Mouse (Mus musculus) CH12.LX (cell line): Measurements from ENCODE around the gene Gpr157. TPM values are rescaled to one million over a fixed set of nuclear protein-coding genes. Genes with fewer than 3 reads are reported as not detected.

ENCODE experiments used
- DNase-seq: peaks from one replicate; pipeline ENCODE4 v3.0.0-alpha.2; 2013; ENCODE audit errors: extremely low read depth
- H3K27ac ChIP-seq: 2 replicates; pipeline ENCODE4 v1.5.1; 2012; ENCODE audit warnings: low read depth, mild to moderate bottlenecking, control low read depth, moderate library complexity; ENCODE audit not compliant: insufficient read depth
- H3K27me3 ChIP-seq: replicated peaks from 2 replicates; pipeline ENCODE3; 2012; ENCODE audit warnings: inconsistent platforms
- H3K36me3 ChIP-seq, 2 experiments: replicated peaks in 1 of 2; 2 replicates each; pipeline versions ENCODE3 to v1.6.1; 2012; ENCODE audit warnings: inconsistent platforms in 1 of 2, low read length in 1 of 2, mild to moderate bottlenecking in 1 of 2, mixed read lengths in 1 of 2, moderate library complexity in 1 of 2; ENCODE audit not compliant: control insufficient read depth in 1 of 2, insufficient read depth in 1 of 2
- H3K4me1 ChIP-seq, 2 experiments: 2 replicates each; pipeline ENCODE4 v1.6.1; 2012; ENCODE audit warnings: inconsistent platforms in 1 of 2, moderate library complexity in 1 of 2; ENCODE audit not compliant: insufficient read depth in 2 of 2, control insufficient read depth in 1 of 2
- H3K4me2 ChIP-seq: 2 replicates; pipeline ENCODE4 v1.6.1; 2012; ENCODE audit warnings: low read depth, mild to moderate bottlenecking, control low read depth; ENCODE audit not compliant: poor library complexity, insufficient read depth, severe bottlenecking
- H3K4me3 ChIP-seq, 3 experiments: fragments of 150-350 bp in 1 of 3; sonication (generic) in 1 of 3; replicated peaks in 1 of 3; 2 replicates each; pipeline versions ENCODE3 to v1.5.1; 2011 to 2012; ENCODE audit warnings: low read depth in 2 of 3, low read length in 2 of 3, mild to moderate bottlenecking in 2 of 3, moderate library complexity in 2 of 3, control low read depth in 1 of 3, improper control_type of control experiment in 1 of 3, inconsistent platforms in 1 of 3, mixed read lengths in 1 of 3; ENCODE audit not compliant: poor library complexity in 1 of 3
- H3K79me2 ChIP-seq: replicated peaks from 2 replicates; pipeline ENCODE4 v1.6.1; 2012; ENCODE audit warnings: mild to moderate bottlenecking, moderate library complexity; ENCODE audit not compliant: control insufficient read depth, poor library complexity, insufficient read depth, severe bottlenecking; ENCODE audit errors: extremely low read depth
- H3K9ac ChIP-seq: 2 replicates; pipeline ENCODE4 v1.6.1; 2012; ENCODE audit warnings: low read depth, mild to moderate bottlenecking, control low read depth, moderate library complexity; ENCODE audit not compliant: insufficient read depth
- H3K9me3 ChIP-seq: replicated peaks from 2 replicates; pipeline ENCODE3; 2012; ENCODE audit warnings: low read length, inconsistent platforms, mixed read lengths
- BHLHE40 ChIP-seq: IDR thresholded peaks from 2 replicates; pipeline ENCODE4 v1.6.1; 2011; ENCODE audit warnings: mild to moderate bottlenecking, low read depth, low read length, improper control_type of control experiment
- CHD2 ChIP-seq: IDR thresholded peaks from 2 replicates; pipeline ENCODE4 v1.6.1; 2011; ENCODE audit warnings: low read length, improper control_type of control experiment
- CTCF ChIP-seq, 2 experiments: IDR thresholded peaks in 1 of 2; conservative IDR thresholded peaks in 1 of 2; 2 replicates each; pipeline ENCODE4 v1.5.1; 2011 to 2012; ENCODE audit warnings: low read depth in 2 of 2, low read length in 2 of 2, improper control_type of control experiment in 1 of 2, inconsistent platforms in 1 of 2, mild to moderate bottlenecking in 1 of 2, moderate library complexity in 1 of 2
- EP300 ChIP-seq: IDR thresholded peaks from 2 replicates; pipeline ENCODE4 v1.6.1; 2011; ENCODE audit warnings: low read length, improper control_type of control experiment
- ETS1 ChIP-seq: conservative IDR thresholded peaks from 2 replicates; pipeline ENCODE4 v1.6.1; 2012; ENCODE audit warnings: low read depth, mild to moderate bottlenecking, inconsistent platforms, low read length, improper control_type of control experiment, moderate library complexity
- GABPA ChIP-seq: IDR thresholded peaks from 2 replicates; pipeline ENCODE4 v1.6.1; 2012; ENCODE audit warnings: low read depth, low read length, improper control_type of control experiment, inconsistent platforms; ENCODE audit not compliant: insufficient replicate concordance
- HCFC1 ChIP-seq: IDR thresholded peaks from 2 replicates; pipeline ENCODE4 v1.6.1; 2012; ENCODE audit warnings: low read depth, mild to moderate bottlenecking, inconsistent platforms, low read length, improper control_type of control experiment
- IRF4 ChIP-seq: IDR thresholded peaks from 2 replicates; pipeline ENCODE4 v1.6.1; 2014; ENCODE audit warnings: low read depth, mild to moderate bottlenecking, inconsistent platforms, low read length, improper control_type of control experiment
- MAFK ChIP-seq: IDR thresholded peaks from 2 replicates; pipeline ENCODE4 v1.6.1; 2011; ENCODE audit warnings: low read length, improper control_type of control experiment; ENCODE audit not compliant: insufficient replicate concordance
- MAX ChIP-seq: IDR thresholded peaks from 2 replicates; pipeline ENCODE4 v1.6.1; 2011; ENCODE audit warnings: low read length, improper control_type of control experiment
- MAZ ChIP-seq: IDR thresholded peaks from 2 replicates; pipeline ENCODE4 v1.6.1; 2012; ENCODE audit warnings: low read depth, mild to moderate bottlenecking, inconsistent platforms, low read length, improper control_type of control experiment, moderate library complexity
- MEF2A ChIP-seq: IDR thresholded peaks from 2 replicates; pipeline ENCODE4 v1.6.1; 2014; ENCODE audit warnings: low read depth, mild to moderate bottlenecking, inconsistent platforms, low read length, improper control_type of control experiment, borderline replicate concordance
- MXI1 ChIP-seq: IDR thresholded peaks from 2 replicates; pipeline ENCODE4 v1.6.1; 2011; ENCODE audit warnings: mild to moderate bottlenecking, low read depth, low read length, improper control_type of control experiment
- PAX5 ChIP-seq: IDR thresholded peaks from 2 replicates; pipeline ENCODE4 v1.6.1; 2012; ENCODE audit warnings: low read length, inconsistent platforms, mixed read lengths
- RAD21 ChIP-seq: IDR thresholded peaks from 2 replicates; pipeline ENCODE4 v1.6.1; 2011; ENCODE audit warnings: low read depth, mild to moderate bottlenecking, low read length, improper control_type of control experiment, moderate library complexity
- RCOR1 ChIP-seq: conservative IDR thresholded peaks from 2 replicates; pipeline ENCODE4 v1.6.1; 2012; ENCODE audit warnings: low read depth, mild to moderate bottlenecking, inconsistent platforms, low read length, improper control_type of control experiment
- SIN3A ChIP-seq: IDR thresholded peaks from 2 replicates; pipeline ENCODE4 v1.6.1; 2012; ENCODE audit warnings: low read length, improper control_type of control experiment, inconsistent platforms
- TCF12 ChIP-seq: IDR thresholded peaks from 2 replicates; pipeline ENCODE4 v1.6.1; 2014; ENCODE audit warnings: low read depth, mild to moderate bottlenecking, inconsistent platforms, low read length, improper control_type of control experiment
- USF1 ChIP-seq: IDR thresholded peaks from 2 replicates; pipeline ENCODE4 v1.6.1; 2014; ENCODE audit warnings: low read depth, mild to moderate bottlenecking, inconsistent platforms, low read length, improper control_type of control experiment
- USF2 ChIP-seq: conservative IDR thresholded peaks from 2 replicates; pipeline ENCODE4 v1.6.1; 2011; ENCODE audit warnings: low read depth, low read length, improper control_type of control experiment
- ZC3H11A ChIP-seq: IDR thresholded peaks from 2 replicates; pipeline ENCODE4 v1.6.1; 2012; ENCODE audit warnings: low read depth, mild to moderate bottlenecking, inconsistent platforms, low read length, improper control_type of control experiment
- ZKSCAN1 ChIP-seq: IDR thresholded peaks from 2 replicates; pipeline ENCODE4 v1.6.1; 2012; ENCODE audit warnings: low read depth, inconsistent platforms, low read length, improper control_type of control experiment, borderline replicate concordance
- ZMIZ1 ChIP-seq: IDR thresholded peaks from 2 replicates; pipeline ENCODE4 v1.6.1; 2012; ENCODE audit warnings: low read depth, mild to moderate bottlenecking, inconsistent platforms, low read length, improper control_type of control experiment
- dilution Hi-C: fragments of 300-500 bp; cut with MboI; formaldehyde crosslinking; loops from 2 replicates; pipeline ENCODE4 v1.14.3; 2020; ENCODE audit warnings: low sequenced_read_pairs; ENCODE audit not compliant: extremely low pct_unique_long_range_greater_than_20kb, extremely low pct_ligation_motif_present
- in situ Hi-C: fragments of 300-500 bp; cut with MboI; formaldehyde crosslinking; loops from 3 replicates; pipeline ENCODE4 v1.14.3; 2019; ENCODE audit warnings: low sequenced_read_pairs, low pct_ligation_motif_present, low pct_unique_long_range_greater_than_20kb, mixed read lengths
- polyA plus RNA-seq: library from polyadenylated mRNA; unstranded; fragments of >175 nt; gene quantifications from 2 replicates; pipeline ENCODE4 v1.2.1, GENCODE M21; 2012; ENCODE audit warnings: low read depth; ENCODE audit not compliant: insufficient read length
- total RNA-seq, 2 experiments: library from RNA; depleted of rRNA; stranded (reverse); fragments of 300-350 nt in 1 of 2; fragments of >200 nt in 1 of 2; gene quantifications; 2 replicates each; pipeline ENCODE4 v1.2.3; 2012 to 2014

Gpr157 gene
- total and polyA plus RNA-seq, 3 experiments, result 2.6 to 3.5 (median 2.8) TPM

DNA sequence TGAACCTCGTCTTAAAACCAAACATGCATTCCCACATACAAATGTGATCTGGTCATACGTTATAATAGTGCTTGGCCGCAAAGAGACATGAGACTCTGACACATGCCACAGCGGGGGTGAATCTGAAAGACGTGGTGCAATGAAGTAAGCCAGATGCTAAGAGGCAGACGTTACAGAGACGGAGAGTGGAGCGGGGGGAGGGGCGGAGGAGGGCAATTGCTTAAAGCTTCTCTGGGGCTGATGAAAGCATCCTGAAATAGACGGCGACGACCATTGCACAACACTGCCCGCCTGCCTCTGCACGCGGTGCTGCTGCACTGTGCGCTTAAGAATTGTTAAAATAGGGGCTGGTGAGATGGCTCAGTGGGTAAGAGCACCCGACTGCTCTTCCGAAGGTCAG is 11.0 kb upstream of the Gpr157 start:
- H3K9me3 ChIP-seq, result no peaks in the 10 kb centered on the region
- no peak overlapping the region for H3K4me2 ChIP-seq
- in situ Hi-C loops, result no loop called here
- dilution Hi-C loops, result no loop called here
- no peak overlapping the region for H3K9ac ChIP-seq
- no peak overlapping the region for H3K27ac ChIP-seq
- TF ChIP-seq MEF2A (no peak), ZKSCAN1 (no peak), RAD21 (no peak), MAZ (no peak), PAX5 (no peak), MXI1 (no peak), SIN3A (no peak), ZMIZ1 (no peak), RCOR1 (no peak), MAX (no peak), USF1 (no peak), HCFC1 (no peak), ZC3H11A (no peak)
- TF ChIP-seq, all 38 proteins: peak for 0
- Histone ChIP-seq H3K4me1 (peaks cover 20 to 74% of the 10 kb centered on the region in 2 experiments), H3K79me2 (no peaks in the 10 kb centered on the region), H3K4me3 (no peak overlapping the region), H3K36me3 (peaks cover 4 to 29% of the 10 kb centered on the region in 2 experiments), H3K27me3 (no peaks in the 10 kb centered on the region)
- DNase-seq, result no peak

DNA sequence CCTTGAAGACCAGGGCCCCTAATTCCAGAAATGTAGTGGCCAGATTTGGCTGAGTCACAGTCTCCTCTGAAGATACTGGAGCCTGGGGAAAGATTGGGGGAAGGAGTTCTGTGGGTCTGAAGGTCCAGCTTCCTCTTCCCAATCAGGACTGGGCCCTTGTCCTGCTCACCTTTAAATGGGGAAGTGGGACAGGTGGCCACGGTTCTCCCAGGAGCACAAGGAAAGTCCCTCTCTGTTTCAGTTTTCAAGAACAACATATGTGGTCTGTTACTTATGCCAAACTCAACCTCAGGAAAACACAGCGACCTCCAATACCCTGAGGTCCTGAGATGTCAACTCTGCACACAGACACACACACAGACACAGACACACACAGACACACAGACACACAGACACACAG is 8.5 kb upstream of the Gpr157 start:
- Histone ChIP-seq H3K79me2 (no peaks in the 10 kb centered on the region), H3K4me3 (no peak overlapping the region), H3K27me3 (no peaks in the 10 kb centered on the region), H3K36me3 (peaks cover 0 to 14% of the 10 kb centered on the region in 2 experiments), H3K4me1 (peaks cover 20 to 65% of the 10 kb centered on the region in 2 experiments), H3K27ac (peak overlapping the region; percentile 60; the same call in 1 of the 2 replicates), H3K9ac (no peak overlapping the region), H3K4me2 (0 out of 2 replicates have a peak overlapping the region, but pooled peaks have one; percentile 10), H3K9me3 (no peaks in the 10 kb centered on the region)
- dilution Hi-C loops, result no loop called here
- no peak for TF ChIP-seq GABPA
- peak; percentile 63 for TF ChIP-seq MEF2A
- peak; percentile 60 for TF ChIP-seq BHLHE40
- TF ChIP-seq EP300, result peak; percentile 86
- TF ChIP-seq CHD2, result no peak
- TF ChIP-seq RCOR1, result no peak
- TF ChIP-seq ETS1, result peak; percentile 60
- TF ChIP-seq IRF4, result peak; percentile 91
- TF ChIP-seq SIN3A, result no peak
- no peak for TF ChIP-seq USF2
- TF ChIP-seq CTCF (conservative IDR thresholded peaks at IDR 0.05 in 1 of 2, IDR thresholded peaks at IDR 0.05 in 1 of 2; ENCODE audit: low read depth in 2 of 2, low read length in 2 of 2), result no peak
- 0 out of 2 replicates have a peak, but pooled peaks have one; percentile 17 for TF ChIP-seq MAFK
- peak; percentile 64; the same call in 1 of the 2 replicates for TF ChIP-seq TCF12
- in situ Hi-C loops, result no loop called here
- DNase-seq, result no peak
